Mouse (Mus musculus) embryo, embryonic 11.5 days (tissue): ENCODE data around the gene Rps26.
"Not testable (repeated sequence)": the region's sequence is repeated elsewhere in the genome, so short reads cannot be mapped to it uniquely, and the experiment has no call there.

Source experiments
- DNase-seq: peaks from one replicate; pipeline ENCODE4 v3.0.0-alpha.2; 2012; ENCODE audit warnings: low read depth, low spot score

Rps26 gene

DNA sequence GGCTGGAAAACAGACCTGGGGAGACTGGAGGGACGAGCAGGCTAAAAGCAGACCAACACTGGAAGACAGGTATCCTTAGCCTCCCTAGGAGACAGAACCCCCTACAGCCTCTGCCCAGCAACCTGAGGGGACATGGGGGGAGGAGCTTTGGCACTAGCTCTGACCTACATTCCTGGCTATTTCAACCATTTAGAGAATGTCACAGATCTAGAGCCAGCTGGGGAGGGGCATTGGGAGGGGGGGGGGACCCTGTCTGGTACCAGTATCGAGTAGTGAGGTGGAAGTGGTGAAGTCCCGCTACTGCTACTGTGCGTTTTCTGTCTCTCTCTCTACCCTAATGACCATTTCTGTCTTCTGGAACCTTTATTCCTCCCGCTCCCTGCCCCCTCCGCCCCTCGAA is 15.3 kb upstream of the Rps26 start:
- DNase-seq: no peak

DNA sequence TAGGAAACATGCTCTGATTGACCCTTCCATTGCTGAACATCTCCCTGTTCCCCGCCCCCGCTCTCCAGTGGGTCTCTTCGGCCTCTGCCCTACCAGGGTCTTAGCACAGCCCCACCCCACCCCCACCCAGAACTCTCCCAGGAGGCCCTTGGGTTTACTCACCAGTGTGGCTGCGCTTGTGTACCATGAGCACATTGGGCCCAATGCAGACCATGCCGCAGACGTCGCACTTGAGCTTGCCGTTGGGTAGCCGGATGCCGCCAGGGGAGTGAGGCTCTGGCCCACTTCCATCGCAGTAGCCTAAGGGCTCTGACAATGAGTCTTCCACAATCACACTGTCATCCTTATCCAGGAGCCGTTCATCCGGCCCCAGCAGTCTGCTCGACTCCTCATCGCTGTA is 14.3 kb upstream of the Rps26 start:
- DNase-seq: no peak

DNA sequence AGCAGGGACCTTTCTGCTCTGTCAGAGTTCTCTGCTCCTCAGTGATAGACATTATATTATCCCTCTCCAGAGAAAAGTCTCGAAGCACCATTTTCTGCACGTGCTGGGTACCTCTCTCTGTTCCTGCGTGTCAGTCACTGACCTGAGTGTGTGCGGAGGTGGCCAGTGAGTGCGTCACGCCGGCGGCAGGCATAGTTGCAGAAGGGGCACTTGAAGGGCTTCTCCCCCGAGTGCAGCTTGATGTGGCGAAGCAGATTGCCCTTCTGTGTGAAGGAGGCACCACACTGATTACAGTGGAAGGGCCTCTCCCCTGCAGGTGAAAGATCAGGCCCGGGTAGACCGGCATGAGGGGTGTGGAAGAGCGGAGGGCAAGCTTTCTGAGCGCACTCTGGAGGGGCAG is 13.5 kb upstream of the Rps26 start:
- no peak for DNase-seq

DNA sequence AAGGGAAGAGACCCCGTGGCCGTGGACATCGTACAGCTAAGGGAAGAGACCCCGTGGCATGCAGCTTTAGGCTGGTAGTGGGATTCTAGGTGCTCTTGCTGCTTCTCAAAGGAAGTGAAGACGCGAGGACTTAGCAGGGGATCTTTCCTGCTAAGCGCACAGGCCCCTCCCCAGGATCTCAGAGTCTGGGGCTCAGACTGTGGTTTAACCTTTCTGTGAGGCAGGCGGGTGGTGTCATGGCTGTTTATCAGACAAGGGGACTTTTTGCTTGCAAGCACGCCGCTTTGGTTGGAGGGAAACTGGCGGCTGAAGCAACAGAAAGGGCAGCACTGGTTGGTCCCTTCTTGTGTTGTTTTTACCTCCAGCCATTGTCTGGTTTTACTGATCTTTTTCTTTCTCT is 10.5 kb upstream of the Rps26 start:
- DNase-seq: no peak

DNA sequence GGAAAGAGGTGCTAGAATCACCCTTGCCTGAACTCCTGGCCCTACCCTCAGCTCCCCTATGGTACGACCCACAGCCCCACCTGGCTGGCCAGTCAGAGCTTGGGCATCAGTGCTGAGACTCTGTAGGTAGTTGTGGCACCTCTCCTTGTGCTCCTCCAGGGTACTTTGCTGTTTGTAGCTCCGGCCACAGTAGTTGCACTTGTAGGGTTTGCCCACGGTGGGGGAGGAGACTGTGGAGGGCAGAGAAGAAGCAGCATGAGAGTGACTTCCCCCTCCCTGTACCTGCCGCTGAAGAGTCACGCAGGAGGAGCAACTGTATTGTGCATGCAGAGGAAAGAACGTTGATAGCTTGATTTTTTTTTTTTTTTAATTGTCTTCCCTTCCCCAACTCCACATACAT is 10.0 kb upstream of the Rps26 start:
- no peak for DNase-seq

DNA sequence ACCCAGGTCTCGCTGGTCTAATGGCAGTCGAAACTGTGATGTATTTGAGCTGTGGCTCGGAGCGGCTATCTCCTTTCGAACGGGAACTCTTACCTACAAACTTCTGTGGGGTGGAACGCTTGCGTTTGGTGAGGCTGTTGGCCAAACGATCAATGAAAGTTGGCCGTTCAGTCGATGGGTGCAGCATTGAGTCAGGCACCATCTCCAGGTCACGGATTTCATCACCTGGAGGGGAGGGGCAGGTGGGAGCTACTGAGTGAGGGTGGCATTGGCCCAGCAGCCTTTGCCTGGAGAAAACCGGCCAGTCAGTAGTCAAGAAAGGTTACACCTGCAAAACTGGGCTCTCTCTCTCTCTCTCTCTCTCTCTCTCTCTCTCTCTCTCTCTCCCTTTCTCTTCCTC is 9.2 kb upstream of the Rps26 start:
- no peak for DNase-seq

DNA sequence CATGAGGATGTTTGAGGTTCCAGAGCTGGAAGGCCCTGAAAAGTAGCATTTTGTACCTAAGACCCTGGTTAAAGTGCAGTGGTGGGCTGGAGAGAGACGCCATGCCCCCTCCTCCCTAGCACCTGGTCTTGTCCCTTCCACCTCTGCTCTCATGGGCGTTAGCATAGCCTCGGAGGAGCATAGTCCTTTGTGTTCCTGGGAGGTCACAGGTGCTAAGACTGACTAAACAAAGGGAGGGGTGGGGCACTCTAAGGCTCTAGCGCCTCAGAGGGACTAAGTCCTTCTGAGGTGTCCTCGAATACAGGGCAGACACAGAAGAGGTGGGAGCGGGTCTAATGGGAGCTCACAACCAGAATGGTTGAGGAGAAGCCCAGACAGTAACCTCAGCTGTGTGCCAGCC is 5.0 kb upstream of the Rps26 start:
- DNase-seq: no peak

DNA sequence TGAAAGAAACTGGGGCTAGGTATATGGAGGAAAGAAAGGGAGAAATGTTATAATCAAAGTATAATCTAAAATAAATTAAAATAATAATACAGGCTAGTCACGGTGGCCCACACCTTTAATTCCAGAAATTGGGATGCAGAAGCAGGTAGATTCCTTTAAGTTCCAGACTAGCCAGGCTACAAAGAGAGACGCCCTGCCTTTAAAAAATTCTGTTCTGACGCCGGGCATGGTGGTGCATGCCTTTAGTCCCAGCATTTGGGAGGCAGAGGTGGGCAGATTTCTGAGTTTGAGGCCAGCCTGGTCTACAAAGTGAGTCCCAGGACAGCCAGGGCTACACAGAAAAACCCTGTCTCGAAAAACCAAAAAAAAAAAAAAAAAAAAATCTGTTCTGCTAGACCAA is 3.8 kb upstream of the Rps26 start:
- not testable (repeated sequence) for DNase-seq

DNA sequence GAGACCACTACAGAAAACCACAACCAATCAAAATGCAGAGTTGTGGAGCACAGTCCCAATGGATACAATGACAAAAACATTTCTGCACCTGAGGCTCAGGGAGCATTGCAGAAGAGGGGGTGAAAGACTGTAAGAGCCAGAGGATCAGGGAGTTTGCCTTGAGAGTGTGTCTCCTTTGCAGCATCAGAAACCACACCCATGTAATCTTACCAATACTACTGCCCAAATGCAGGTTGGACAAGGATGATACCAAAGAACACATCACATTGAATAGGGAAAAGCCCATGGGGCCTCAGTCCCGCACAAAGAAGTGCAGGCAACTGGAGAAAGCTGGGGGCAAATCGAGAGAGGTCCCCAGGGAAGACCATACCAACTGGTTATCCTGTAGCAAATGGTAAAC is 3.2 kb upstream of the Rps26 start:
- DNase-seq: no peak

DNA sequence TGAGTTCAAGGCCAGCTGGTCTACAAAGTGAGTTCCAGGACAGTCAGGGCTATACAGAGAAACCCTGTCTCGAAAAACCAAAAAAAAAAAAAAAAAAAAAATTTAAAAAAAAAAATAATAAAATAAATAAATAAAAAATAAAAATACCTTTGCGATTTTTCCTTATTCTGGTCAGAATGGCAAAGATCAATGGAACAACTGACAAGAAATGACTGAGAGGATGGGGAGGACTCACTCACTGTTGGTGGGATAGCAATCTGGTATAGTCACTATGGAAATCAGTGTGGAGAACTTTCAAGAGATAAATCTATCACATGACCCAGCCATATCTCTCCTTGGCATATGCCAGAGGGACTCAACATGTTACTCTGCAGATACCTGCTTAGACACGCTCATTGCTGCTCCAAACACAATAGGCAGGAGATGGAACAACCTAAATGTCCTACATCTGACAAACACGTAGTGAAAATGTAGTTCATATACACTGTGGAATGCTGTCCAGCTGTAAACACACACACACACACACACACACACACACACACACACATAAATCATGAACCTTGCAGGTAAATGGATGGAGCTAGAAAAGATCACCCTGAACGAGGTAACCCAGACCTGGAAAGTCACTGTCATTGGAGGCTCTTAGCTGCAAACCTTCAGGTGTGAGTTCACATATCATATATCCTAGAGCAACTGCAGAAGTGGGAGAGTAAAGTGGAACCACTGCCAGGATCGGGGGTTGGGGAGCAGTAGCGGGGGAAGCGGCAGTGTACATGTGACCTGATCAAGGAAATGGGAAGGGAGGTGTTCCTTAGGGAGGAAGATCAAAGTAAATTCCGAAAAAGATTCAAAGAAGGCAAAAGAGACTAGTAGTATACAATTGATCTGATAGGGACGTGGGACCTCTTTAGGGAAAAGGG is 1.1 kb upstream of the Rps26 start:
- no peak for DNase-seq

DNA sequence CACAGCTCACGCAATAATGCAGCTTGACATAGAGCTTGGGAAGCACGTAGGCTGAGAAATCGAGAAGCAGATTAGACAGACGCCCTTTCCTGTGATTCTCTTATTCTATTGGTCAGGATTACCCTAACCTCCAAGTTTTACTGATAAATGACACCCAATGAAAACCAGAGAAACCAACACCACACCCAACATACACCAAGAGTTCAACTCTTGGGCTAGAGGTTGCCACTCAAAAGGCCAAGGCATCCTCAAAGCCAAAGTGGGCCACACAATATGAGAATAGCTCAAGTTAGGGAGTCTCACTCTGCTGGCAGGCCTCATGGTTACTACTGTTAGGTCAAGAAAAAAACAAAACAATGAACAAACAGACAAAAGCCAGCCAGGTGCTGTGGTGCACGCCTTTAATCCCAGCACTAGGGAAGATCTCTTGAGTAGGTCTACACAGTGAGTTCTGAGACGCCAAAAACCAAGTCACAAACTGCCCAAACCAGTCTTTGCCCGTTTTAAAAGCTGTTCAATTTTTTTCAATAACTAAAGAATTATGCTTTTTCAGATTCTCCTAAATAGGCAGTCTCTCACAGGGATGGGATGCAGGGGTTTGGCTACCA is 1.2 kb downstream of the Rps26 start:
- no peak for DNase-seq

DNA sequence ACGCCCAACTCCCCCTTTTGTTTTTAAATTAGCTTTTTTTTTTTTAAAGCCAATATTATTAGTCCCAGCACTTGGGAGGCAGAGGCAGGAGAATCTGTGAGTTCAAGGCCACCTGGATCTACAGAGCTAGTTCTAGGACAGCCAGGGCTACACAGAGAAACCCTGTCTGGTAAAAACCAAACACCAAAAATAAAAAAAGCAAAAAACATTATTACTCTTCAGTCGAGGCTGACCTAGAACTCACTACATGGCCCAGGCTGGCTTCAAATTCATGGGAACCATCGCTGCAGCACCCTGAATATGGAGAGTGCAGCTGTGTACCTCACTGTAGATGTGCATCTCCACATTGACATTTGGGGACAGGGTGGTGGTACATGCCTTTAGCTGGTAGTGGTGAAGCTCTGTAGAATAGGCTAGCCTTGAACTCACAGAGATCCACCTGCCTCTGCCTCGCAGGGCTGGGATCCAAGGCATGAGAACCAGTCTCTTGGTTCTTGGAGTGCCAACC is 3.4 kb downstream of the Rps26 start:
- not testable (repeated sequence) for DNase-seq

DNA sequence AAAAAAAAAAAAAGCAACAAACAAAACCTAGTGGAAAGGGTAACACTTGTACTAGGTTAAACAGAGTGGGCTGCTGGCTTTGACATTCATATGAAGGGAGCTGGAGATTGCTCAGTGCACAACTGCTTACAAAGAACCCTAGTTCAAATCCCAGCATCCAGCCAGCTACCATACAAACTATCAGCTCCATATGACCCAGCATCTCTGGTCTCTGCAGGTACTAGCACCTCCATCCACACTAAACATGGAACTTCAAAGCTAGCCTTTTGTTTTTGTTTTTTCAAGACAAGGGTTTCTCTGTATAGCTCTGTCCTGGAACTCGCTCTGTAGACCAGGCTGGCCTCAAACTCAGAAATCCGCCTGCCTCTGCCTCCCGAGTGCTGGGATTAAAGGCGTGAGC is 3.8 kb downstream of the Rps26 start:
- no peak for DNase-seq

DNA sequence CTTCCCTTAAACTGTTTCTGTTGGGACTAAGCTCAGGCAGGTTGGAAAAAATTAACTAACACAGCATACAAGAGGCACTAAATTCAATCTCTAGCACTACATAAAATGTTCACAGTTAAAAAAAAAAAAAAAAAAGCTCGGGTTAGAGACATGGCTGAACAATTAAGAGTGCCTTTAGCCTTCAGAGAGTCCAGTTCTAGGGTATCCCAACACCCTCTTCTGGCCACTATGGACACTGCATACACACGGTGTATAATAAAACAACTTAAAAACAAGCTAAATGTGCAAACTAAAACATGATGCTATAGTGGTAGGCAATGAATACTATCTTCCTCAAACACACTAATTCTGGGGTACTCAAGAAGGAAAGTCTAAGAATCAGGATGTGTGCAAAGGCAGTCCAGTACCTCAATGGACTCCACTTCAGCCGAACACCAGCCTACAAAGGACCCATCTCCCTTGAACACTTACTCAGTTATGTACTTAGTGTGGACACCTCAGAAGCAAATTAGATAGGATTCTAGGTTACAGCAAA is 4.5 kb downstream of the Rps26 start:
- no peak for DNase-seq

DNA sequence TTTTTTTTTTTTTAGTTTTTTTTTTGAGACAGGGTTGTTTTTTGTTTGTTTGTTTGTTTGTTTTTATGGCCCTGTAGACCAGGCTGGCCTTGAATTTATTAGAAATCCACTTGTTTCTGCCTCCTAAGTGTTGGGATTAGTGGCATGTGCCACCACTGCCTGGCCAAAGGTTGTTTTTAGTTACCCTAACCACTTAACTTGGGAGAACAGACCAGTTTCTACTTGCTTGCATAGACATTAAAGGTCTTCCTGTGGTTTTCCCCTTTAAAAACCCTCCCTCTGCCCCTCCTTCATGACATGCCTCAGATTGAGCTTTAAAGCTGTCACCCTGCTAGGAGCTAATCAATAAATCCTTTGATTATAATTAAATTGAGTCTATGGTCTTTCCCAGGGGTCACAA is 6.3 kb downstream of the Rps26 start:
- no peak for DNase-seq

DNA sequence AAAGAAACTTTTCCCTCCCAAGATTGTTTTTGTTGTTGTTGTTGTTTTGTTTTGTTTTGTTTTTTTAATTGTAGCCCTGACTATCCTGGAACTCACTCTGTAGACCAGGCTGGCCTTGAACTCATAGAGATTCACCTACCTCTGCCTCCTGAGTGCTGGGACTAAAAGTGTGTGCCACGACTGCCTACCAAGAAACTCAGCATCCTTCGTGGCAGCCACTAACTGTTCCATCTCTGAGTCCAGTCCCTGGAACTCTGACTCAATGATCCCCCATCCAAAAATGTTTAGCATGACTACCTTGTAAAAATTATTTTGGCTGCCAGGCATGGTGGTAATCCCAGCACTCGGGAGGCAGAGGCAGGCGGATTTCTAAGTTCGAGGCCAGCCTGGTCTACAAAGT is 7.4 kb downstream of the Rps26 start:
- not testable (repeated sequence) for DNase-seq

DNA sequence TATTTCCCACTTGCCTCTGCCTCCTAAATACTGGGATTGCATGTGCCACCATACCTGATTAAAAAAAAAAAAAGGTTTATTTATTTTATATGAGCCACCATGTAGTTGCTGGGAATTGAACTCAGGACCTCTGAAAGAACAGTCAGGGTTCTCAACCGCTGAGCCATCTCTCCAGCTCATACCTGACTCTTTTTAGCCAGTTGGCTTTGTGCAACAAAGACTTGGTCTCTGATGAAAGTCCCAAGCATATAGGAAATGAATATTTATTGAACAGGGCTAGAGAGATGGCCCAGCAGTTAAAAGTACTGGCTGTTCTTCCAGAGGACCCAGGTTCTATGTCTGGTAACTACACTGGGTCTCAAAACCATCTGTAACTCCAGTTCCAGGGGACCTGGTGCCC is 8.0 kb downstream of the Rps26 start:
- no peak for DNase-seq

DNA sequence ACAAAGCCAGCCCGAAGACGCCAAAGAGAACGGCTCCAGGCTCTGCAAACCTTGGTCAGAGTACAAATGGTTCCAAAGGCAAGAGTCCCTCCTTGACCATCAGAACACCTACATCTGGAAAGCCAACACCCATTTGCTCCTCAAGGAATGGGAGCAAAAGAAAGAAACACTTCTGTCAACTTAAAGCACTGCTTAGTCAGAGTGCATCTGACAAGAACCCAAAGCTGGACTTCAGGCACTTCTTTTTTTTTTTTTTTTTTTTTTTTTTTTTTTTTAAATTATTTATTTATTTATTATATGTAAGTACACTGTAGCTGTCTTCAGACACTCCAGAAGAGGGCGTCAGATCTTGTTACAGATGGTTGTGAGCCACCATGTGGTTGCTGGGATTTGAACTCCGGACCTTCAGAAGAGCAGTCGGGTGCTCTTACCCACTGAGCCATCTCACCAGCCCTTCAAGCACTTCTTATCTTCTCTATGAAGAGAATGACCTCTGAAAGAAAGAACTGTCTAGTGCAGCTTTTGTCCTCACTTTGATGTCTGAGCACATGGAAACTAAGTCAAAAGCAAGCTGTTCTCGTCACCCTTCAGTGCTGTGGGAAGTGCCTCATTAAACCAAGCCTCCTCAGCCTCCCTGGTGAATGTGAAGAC is 10.6 kb downstream of the Rps26 start:
- DNase-seq: not testable (repeated sequence)

DNA sequence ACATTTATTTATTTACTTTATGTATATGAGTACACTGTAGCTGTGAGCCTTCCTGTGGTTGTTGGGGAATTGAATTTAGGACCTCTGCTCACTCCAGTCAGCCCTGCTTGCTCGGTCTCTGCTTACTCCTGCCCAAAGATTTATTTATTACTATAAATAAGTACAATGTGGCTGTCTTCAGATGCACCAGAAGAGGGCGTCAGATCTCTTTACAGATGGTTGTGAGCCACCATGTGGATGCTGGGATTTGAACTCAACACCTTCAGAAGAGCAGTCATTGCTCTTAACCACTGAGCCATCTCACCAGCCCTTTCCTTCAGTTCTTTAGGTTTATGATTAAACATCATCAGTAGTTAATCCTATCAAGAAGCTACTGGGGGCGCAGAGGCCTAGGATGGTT is 11.6 kb downstream of the Rps26 start:
- no peak for DNase-seq

DNA sequence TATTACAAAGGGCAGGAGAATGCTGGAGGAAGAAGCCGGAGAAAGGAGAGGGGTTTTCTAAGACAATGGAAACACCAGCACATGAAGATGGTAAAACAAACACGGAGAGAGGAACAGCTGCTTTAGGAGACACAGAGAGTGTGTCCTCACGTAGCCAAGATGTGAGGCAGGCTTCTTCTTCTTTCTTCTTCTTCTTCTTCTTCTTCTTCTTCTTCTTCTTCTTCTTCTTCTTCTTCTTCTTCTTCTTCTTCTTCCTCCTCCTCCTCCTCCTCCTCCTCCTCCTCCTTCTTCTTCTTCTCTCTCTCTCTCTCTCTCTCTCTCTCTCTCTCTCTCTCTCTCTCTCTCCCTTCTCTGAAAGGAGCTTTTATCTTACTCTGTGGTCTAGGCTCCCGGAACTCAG is 12.7 kb downstream of the Rps26 start:
- DNase-seq: not testable (repeated sequence)

DNA sequence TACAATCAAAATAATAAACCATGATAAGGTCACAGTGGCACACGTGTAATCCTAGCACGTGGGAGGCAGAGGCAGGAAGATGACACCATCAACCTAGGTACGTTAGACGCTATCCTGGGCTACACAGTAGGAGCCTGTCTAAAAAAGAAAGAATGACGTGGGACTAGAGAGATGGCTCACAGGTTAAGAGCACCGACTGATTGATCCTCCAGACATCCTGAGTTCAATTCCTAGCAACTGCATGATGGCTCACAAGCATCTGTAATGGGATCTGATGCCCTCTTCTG is 13.4 kb downstream of the Rps26 start:
- no peak for DNase-seq

DNA sequence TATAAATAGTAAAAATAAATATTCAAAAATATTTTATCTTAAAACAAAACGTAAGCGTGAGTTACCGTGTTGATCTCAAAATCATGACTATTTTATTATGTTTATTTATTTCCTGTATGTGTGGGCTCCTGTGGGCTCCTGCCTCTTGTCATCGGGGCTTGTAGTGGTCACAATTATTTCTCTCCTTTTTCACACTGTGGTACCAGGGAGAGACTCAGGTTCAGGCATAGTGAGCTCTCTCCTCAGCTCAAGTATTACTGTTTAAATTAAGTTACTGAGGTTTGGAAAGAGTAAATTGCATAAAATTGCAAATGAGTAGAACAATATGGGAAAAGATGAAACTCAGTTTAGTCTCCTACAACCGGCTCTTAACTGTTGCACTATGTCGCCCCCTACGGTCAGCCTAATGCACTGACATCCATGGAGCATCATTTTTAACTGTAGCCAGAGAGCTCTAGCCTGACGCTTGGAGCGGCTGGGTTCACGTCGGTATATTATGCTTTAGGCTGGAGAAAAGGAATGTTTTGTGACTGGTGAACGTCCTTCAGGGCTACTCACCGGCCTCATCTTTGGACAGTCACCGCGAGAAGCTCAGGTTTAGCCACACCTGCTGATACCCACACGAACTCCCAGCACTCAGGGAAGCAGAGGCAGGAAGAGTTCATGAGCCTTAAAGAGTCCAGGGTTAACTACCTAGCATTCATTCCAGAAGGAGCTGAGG is 14.0 kb downstream of the Rps26 start:
- DNase-seq: peak; percentile 77
